Mouse (Mus musculus) small intestine, adult 2 months (tissue): ENCODE results near the gene Klhl10.

Experiments
- CTCF ChIP-seq: fragments of 200-500 bp; IDR thresholded peaks from 2 replicates; pipeline ENCODE4 v1.5.1; 2012; ENCODE audit warnings: low read depth, mild to moderate bottlenecking, control low read depth, inconsistent platforms, low read length, moderate library complexity, mixed read lengths; ENCODE audit not compliant: insufficient replicate concordance, insufficient read length; ENCODE audit errors: extremely low read depth
- POLR2A ChIP-seq: fragments of 200-500 bp; IDR thresholded peaks from 2 replicates; pipeline ENCODE4 v1.6.1; 2012; ENCODE audit warnings: low read depth, mild to moderate bottlenecking, control low read depth, inconsistent platforms, low read length, moderate library complexity

- TF ChIP-seq CTCF (no peak), POLR2A (no peak)
These were observed 43.2 kb upstream of the Klhl10 start for GRCm38 (mm10) chr11:100398517-100398916.
